Mouse (Mus musculus): Measurements from ENCODE around the gene Stxbp4.

GRCm38 (mm10) chr11:90663618-90664297, 25.9 kb upstream of the Stxbp4 start:
- no peak for TF ChIP-seq CTCF (IDR thresholded peaks at IDR 0.05; ENCODE audit: borderline replicate concordance, insufficient read depth, low read length)
- no peak for TF ChIP-seq POLR2A (IDR thresholded peaks at IDR 0.05; ENCODE audit: low read depth, low read length)

Measured in embryonic fibroblast, embryonic 13.5 days (primary cell).